Mouse (Mus musculus) mouse trophoblast stem cell (cell line): ENCODE measurements around the gene Bcas1.

Experiments used
- in situ Hi-C, 2 experiments: fragments of 300-500 bp; cut with MseI, MboI; formaldehyde crosslinking; loops; 2 replicates in 1 of 2; 3 replicates in 1 of 2; pipeline ENCODE4 v1.15.1; 2025

The Bcas1 gene

DNA sequence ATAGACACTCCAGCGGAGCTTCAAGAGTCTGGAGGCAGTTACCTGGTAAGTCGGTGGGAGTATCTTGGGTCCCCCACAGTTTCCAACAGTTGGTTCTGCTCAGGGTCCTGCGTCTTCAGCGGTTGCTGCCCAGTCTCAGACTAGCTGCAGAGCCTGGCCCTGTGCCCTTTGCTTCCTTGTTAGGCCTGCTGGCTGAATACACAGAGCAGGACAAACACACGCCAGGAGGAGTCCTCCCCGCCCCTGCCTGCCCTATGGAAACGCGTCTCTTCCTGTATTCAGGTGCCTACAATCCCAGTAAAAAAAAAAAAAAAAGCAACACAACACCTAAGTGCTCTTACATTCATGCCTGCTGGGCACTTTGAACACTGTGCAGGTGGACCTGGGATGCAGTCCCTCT lies at the start of gene Bcas1:
Gene Bcas1 (minus strand): TSS at position 142 of the 400 bp plus-strand sequence.
- in situ Hi-C loops, result loop anchor here in 1 of 2 experiments (25.0 kb wide), 1 partner anchor 160 kb away; no protein-coding TSS in a partner anchor

DNA sequence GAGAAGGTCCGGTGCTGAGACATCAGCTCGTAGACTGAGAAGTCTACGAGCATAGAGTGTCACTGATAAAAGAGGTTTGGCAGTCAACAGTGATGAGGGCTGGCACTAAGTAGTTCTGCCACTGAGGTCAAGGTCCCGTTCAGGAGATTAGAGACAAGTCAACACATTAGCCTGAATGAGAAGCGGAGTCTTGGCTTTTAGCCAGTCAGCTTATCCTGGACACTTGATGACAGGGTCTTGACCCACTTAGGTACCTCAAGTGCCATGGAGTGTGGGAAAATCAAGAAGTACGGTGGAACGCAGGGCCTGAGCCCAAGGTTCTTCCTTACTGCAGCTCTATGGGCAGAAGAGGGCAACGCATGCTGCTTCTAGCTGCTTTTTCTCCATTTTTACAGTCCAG lies 49.0 kb upstream of the Bcas1 start:
- in situ Hi-C loops, result no loop called here

DNA sequence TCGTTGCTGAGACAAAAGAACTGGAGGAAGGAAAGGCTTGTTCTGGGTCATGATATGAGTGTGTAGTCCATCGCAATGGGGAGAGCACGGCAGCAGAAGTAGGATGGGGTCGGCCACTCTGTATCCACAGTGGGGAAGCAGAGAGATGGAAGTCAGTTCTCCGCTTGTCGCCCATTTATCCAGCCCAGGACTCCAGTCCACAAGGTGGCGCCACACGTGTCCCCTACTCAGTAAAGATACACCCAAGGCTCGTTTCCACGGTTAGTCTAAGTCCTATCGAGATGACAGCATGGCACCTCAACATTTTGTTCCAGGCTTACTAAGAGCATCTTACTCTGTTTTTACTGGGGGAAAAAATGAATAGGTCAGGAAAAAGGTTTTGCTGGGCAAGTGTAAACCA lies 48.6 kb upstream of the Bcas1 start:
- in situ Hi-C loops, result no loop called here

DNA sequence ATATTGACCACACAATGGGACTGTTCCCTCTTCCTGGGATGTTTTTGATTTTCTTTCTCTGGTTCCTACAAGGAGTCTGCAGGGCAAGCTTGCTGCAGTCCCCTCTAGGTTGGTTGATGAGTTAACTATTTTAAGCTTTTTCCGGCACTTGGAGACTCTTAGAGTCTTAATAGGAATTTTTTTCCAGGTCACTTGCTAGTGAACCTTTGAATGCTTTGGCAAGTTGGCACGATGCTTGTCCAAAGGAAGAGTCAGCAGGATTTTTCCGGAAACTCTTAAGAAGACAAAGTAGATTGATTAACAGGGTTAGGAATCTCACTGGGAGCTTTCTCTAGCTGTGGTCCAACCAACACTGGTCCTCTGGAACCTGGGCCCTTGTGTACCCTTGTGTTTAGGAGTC lies 47.5 kb upstream of the Bcas1 start:
- in situ Hi-C loops, result no loop called here

DNA sequence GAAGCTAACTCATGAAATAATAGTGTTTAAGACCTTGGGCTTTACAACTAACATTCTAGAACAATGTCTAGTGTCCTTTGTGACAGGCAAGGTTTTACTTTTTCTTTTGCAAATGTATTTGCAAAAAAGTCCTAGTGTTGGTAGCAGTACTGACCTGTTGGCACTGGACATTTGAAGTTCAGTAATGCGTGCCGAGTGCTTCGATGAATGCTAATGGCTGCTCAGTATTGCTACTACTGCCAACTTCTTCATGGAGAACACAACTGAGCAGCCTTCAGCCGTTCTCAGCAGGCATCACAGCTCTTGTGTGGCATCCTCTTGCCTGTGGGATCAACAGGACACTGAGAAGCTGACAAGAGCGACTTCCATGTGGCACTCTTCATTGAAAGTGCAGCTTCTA lies 46.5 kb upstream of the Bcas1 start:
- in situ Hi-C loops, result no loop called here

DNA sequence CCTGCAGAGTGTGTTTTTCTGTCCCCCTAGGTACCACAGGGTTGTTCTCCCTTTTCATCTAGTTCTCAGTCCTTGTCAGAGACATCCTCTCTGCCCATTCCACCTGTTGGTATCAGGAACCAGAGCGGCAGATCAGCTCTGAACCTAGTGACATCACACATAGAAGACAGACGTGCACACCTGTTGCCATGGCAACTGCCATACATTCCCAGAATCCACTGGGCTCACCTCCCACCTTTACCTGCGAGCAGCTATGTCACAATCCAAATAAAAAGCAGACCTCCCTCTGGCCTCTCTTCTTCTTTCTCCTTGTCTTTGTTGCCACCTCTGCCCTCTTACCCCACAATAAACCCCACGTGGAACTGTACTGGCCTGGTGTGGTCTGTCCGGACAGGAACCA lies 42.9 kb upstream of the Bcas1 start:
- in situ Hi-C loops, result no loop called here

DNA sequence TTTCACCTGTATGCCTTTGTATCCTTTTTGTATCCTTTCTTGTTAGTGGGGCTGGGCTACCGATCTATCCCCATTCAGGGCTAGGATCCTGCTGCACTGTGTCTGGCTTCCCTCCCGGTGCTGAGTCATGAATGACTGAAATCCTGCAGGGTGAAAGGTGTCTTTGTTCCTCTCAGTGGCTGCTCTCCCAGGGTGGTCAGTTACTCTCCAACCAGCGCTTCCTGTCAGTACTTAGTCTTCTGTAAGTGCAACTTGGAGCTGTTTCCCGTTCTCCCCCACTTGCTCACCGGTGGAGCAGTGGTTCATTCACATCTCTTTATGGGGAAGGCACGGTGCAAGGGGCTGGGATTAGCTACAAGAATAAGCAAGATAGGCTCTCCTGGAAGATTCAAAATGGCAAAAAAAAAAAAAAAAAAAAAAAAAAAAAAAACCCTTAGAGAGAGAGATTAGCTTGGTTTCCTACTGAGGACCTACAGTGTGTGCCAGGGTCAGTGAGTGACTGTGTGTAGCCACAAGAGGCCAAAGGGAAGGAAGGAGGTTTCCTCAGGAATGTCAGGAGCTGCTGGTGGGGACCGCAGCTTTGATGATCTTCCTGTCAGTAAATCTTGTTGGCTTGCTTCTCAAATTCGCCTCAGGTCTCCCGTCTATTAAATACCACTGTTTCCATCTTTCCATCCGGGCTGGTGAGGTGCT lies 42.1 kb upstream of the Bcas1 start:
- in situ Hi-C loops, result no loop called here

DNA sequence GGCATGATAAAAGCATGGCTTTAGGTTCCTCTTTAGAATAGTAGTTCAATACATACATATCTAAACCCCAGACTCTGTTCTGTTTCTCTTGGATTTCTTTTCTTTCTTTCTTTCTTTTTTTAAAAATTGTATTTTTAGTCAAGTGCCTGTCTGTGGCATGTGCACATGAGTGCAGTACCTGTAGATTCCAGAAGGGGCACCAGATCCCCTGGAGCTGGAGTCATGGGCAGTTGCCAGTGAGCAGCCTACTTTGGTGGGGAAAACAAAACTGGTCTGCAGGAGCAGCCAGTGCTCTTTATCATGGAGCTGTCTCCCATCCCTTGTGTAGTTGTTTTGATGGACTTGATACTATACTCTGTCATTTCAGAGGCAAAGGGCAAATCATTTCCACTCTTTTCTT lies 40.4 kb upstream of the Bcas1 start:
- in situ Hi-C loops, result no loop called here

DNA sequence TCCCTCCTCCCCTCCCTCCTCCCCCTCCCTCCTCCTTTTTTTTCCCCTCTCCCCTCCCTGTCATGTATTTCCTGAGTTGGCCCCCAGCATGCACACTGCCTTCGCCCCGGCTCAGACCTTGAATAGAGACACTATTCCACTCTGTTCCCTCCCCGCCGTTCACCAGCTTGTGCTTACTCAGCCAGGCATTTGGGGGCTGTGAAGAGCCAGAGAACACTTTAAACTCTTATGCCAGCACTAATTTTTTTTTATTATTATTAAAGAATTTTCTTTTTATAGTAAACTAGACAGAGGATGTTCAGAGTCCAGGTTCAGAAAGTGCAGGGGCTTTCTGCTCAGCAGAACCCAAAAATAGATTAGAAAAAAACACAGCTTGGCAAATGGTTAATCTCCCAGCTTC lies 37.2 kb upstream of the Bcas1 start:
- in situ Hi-C loops, result no loop called here

DNA sequence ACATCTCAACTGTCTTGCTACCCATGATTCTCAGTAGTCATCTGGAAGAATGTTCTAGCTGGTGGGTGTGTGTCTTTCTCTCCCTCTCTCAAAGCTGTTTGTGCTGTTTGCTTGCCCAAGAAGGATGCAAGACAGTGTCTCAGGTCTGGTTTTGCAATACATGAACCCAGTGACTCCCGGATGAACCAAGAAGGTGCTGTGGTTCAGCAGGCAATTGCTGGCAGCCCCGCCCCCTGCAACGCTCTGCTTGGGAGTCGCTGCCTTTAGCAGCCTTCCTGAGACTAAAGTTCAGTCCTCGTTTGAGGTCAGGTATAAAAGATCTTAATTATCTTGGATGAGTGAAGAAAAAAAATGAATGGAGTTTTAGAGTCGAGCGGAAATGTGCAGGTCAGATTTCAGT lies 34.0 kb upstream of the Bcas1 start:
- in situ Hi-C loops, result no loop called here

DNA sequence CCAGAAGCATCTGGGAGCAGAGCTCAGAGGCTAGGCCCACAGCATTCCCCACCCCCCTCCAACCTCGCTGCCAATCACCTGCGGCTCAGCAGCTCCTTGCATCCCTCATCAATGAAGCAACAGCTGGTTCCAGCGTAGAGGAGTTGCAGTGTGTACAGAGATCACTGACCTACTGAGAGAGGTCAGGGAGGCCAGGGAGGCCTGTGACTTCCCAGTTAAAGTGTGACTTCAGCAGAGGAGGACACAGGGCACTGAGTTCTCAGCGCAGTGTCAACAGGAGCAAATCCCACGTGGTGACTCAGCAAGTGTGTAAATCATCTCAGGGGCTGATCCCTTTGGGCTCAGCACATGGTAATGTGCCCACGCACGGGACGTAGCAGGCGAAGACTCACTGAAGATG lies 32.2 kb upstream of the Bcas1 start:
- in situ Hi-C loops, result no loop called here

DNA sequence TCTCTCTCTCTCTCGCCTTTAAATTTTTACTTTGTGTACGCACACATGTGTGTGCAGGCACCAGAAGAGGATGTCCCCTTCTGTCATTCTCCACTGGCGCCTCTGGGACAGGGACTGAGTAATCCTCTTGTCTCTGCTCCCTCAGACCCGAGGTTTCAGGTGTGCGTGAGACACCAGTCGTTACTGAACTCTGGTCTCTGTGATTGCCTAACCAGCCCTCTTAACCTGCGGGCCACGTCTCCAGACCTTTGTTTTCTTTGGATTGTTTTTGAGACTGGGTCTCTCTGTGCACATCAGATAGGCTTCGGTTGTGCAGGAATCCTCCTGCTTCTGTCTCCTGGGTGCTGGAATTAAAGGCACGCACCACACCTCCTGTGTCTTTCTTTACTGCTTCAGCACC lies 31.5 kb upstream of the Bcas1 start:
- in situ Hi-C loops, result no loop called here

DNA sequence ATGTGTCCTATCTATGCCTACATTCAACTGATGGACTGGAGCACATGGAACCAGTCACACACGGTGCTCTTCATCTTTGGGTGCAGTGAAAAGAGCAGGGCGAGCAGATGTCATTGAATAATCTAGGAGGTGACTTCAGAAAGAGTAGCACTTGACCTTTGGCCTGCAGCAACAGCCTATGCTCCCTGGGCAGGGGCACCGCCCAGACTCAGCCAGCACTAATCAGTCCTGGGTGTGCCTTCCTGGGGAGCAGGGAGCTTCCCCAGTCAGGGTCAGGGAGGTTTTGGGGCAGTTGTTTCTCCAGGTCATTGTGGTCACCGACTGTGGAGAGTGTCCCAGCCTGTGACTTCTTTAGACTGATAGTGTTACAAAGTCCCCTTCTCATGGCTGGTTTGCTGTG lies 26.2 kb upstream of the Bcas1 start:
- in situ Hi-C loops, result loop anchor here in 1 of 2 experiments (5.0 kb wide), 1 partner anchor 53 kb away; no protein-coding TSS in a partner anchor

DNA sequence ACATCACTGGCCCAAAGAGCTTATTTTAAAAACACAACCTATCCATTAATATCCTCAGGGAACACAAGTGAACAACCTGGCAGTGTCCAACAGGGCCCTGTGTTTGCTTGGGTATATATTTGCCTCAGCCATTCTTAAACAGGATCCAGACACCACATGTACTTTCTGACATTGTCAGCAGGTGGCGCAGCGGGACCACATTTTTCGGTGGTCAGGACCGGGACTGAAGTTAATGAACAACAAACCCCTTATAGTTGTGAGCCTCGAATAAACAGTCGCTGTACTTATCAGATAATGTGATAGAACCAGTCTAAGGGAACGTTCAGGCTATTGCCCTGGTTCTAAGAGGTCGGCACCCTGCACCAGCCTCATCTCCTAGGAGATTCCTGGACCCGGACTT lies 23.3 kb upstream of the Bcas1 start:
- in situ Hi-C loops, result loop anchor here in 1 of 2 experiments (5.0 kb wide), 1 partner anchor 56 kb away; no protein-coding TSS in a partner anchor

DNA sequence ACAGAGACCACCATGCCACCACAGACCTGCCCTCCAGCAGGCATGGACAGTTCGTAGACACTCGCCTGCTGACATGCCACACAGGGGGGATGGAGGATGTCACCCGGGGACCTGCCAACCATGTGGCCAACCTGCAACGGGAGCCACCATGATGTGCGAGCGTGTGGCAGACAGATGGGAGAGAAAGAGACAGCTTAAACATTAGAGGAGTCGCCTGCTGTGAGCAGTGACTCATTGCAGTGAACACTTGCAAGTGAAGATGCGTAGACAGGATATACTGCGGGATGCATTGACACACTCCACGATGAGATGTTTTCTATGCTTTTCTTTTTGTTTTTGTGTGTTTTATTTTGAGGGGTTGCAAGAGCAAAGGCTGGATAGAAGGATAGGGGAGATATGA lies 20.0 kb upstream of the Bcas1 start:
- in situ Hi-C loops, result loop anchor here in 1 of 2 experiments (5.0 to 25.0 kb wide), 2 partner anchors 60 to 140 kb away; no protein-coding TSS in a partner anchor

DNA sequence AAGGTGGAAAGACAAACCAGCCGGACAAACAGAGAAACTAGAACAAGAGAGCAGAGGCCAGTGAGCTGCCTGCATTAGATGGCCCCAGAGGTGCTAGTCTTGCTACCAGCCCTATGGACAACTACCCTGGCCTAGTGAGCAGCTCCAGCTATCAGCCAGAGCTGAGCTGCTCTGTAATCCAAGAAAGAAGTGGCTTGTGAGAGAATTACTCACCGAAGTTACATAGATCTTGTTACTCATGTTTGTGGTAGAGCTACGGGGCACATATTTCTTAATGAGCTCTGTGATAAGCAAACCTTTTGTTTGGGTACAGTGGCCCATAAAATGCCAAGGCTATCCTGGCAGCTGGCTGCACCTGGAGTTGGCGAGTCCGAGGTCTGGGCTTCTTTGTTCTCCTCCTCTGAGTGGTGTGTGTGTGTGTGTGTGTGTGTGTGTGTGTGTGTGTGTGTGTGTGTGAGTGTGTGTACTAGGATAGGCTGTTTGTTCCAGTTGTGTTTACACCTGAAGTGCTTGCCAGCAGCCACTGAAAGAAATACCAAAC lies 19.3 kb upstream of the Bcas1 start:
- in situ Hi-C loops, result loop anchor here in 1 of 2 experiments (5.0 to 25.0 kb wide), 2 partner anchors 60 to 140 kb away; no protein-coding TSS in a partner anchor

DNA sequence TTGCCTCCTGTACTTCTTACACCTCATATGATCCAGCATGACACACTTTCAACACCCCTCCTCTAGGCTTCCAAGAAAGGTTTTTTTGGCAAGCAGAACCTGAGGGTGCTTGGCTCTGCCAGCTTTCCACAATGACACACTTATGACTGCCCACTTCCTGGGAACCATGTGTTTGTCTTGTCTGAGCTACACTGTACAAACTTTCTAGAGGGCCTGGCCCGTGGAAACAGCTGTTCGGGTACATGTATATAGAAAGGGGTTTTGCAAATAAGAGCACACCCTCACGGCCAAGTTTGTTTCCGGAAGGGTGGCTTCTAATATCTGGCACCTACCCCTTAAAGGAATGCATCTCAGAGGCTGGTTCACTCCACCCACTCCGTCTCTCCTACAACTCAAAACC lies 18.2 kb upstream of the Bcas1 start:
- in situ Hi-C loops, result loop anchor here in 1 of 2 experiments (5.0 to 25.0 kb wide), 2 partner anchors 61 to 141 kb away; no protein-coding TSS in a partner anchor

DNA sequence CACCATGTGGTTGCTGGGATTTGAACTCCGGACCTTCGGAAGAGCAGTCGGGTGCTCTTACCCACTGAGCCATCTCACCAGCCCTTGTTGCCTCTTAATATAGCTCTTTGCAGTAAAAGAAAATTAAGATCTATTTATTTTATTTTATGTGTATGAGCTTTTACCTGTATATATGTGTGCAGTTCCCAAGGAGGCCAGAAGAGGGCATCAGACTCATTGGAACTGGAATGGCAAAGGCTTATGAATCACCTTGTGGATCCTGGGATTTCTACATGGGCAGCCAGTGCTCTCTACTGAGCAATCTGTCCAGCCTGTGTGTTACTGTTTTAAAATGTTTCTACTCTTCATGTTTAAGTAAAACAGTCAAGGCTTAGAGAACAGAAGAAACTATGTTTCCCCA lies 14.9 kb upstream of the Bcas1 start:
- in situ Hi-C loops, result loop anchor here in 1 of 2 experiments (25.0 kb wide), 1 partner anchor 145 kb away; no protein-coding TSS in a partner anchor

DNA sequence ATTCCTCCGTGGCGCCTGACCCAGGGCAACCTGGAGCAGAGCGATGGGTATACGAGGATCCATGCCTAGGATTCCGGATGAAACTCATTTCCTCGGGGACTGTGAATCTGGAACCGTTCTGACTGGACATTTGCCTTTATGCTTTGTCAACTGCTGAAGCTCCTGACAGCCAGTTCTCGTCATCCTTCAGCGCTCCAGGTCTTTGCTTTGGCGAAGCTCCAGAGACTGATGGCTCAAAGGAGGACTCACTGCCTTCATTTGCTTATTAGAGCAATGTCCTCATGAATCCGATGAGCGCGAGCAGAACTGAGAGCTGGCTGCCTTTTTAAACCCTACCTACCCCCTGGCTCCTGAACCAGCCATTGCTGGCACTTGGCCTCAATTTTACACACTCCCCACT lies 11.1 kb upstream of the Bcas1 start:
- in situ Hi-C loops, result loop anchor here in 1 of 2 experiments (25.0 kb wide), 1 partner anchor 149 kb away; no protein-coding TSS in a partner anchor

DNA sequence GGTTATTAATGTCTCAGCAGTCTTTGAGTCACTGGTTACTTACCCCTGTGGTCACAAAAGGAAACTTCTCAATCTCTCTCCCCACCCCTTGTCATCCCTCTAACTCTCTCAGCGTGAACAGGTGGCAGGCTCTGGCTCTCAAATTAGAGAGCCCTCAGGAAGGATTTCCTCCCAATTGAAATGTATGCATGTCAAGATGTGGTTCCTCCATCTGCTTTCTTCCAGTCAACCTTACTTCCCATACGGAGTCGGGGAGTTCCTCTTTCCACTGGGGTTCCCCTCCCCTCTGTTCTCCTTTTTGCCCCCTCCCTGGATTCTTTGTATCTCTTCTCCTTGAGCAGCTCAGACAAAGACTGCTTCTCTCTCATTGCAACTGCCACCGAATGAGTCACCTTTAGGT lies 8.6 kb upstream of the Bcas1 start:
- in situ Hi-C loops, result loop anchor here in 1 of 2 experiments (25.0 kb wide), 1 partner anchor 151 kb away; no protein-coding TSS in a partner anchor

DNA sequence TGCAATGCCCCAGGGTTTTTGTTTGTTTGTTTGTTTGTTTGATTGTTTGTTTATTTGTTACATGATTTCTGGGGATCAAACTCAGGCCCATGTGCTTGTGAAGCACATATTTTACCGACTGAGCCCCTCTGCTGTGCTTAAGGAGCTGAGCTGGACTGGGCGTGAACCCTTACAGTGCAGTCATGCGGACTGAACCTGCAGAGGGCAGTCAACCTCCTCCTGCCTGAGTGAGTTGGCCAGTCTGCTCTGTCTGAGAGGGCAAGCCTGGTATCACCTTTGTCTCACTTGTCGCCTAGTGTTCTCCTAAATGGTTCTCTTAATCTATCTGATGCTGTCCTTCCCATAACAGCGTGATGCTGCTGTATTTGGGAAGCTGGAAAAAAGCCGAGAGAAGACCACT lies 4.5 kb upstream of the Bcas1 start:
- in situ Hi-C loops, result loop anchor here in 1 of 2 experiments (25.0 kb wide), 1 partner anchor 155 kb away; no protein-coding TSS in a partner anchor

DNA sequence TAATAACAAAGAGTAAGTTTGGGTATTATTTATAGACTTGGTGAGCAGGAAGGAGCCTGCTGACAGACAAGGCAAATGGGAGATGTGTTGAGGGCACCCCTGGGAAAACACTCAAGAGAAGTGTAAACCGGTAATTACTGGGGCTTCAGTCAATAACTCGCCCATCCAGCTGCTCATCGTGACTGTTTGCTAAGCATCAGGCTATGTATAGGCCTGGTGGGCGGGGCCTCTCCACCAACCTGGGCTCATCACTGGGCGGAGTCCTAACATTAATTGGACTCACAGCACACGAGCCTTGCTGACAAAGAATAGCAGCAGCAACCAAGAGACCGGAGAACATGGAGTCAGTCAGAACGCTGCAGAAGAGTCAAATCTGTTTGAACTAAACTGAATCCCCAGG lies 1.3 kb upstream of the Bcas1 start:
- in situ Hi-C loops, result loop anchor here in 1 of 2 experiments (25.0 kb wide), 1 partner anchor 158 kb away; no protein-coding TSS in a partner anchor

DNA sequence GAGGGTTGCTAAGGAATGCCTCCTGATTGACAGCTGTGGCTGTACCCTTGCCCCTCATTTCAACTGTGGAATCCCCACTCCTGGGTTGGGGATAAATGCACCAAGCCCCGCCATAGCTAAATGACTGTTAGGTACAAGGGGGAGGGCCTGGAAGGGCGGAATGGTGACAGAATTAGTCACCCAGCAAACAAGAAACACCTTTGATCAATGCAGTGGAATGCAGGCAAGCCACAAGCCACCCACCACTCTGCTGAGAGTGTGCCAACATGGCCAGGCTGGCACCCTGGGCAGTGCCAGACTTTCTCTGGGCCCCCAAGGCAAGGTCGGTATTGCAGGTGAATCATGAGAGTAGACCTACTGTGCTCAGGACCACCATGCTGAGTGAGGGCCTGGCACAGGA lies 3.5 kb downstream of the Bcas1 start:
- in situ Hi-C loops, result no loop called here
